Mouse (Mus musculus) mesoderm, embryonic 11.5 days (tissue): ENCODE measurements around the gene Hist2h2aa2.
A peak's percentile ranks its signal among the peaks of the same experiment; 100 is the strongest.
"Not testable (repeated sequence)": the region's sequence is repeated elsewhere in the genome, so short reads cannot be mapped to it uniquely, and the experiment has no call there.

Experiments
- DNase-seq: peaks from one replicate; pipeline ENCODE4 v3.0.0-alpha.2; 2012; ENCODE audit warnings: low read depth, low spot score

Hist2h2aa2 gene

DNA sequence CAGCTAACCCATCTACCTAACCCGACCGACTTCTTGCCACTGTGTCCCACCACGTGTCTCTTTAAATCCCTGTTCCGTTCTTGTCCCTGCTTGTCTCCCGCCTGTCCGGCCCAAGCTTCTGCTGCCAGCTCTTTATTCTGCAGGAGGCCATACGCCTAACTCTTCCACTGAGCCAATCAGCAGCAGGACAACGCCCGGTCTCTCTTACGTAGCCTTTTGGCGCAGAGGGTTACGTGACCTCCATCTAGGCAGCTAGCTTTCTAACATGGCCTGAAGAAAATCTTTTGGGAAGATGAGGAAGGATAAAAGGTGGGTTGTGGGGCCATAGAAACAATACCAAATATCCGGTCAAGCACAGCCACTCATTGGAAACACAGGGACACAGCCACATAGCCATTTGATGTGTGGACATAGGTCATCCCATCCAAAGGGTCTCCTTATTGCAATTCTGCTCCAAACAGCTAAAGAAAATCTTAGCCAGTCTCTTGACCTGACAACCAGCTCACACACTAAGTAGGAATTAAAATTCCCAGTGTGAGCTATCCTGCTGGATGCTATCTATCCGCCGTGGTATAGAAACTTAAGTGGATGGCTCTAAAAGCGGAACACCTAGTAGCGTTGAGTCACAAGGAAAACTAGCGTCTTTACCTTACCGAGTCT, 22.3 kb upstream of the Hist2h2aa2 start:
- DNase-seq, result peak; percentile 83

DNA sequence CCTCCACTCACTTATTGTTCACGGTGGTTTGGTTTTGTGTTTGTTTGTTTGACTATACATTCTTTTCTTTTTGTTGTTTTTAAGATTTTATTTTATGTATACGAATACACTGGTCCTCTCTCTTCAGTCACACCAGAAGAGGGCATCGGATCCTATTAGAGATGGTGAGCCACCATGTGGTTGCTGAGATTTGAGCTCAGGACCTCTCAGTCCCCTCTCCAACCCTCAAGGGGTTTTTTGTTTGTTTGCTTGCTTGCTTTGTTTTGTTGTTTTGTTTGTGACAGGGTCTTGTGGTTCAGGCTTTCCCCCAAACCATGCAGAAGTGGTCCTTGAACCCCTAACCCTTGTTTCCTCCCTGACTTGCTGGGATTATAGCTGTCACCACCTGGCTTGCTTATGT, 21.5 kb upstream of the Hist2h2aa2 start:
- DNase-seq, result no peak

DNA sequence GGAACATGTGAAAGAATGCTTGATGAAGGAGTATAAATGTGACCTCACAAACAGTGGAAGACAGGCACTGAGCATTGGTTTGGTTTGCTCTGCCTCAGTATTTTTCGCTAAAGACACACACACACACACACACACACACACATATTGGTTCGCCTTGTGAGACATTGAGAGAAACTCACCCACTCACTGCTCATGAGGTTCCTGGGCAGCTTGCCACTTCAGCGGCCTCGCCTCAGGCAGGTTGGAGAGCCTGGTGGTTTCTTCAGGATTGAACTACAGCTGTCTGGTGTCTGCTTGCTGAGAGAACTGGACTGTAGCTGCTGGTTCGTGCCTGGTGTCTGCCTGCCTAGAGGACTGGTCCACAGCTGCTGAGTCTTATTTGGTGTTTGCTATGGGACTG, 20.1 kb upstream of the Hist2h2aa2 start:
- no peak for DNase-seq

DNA sequence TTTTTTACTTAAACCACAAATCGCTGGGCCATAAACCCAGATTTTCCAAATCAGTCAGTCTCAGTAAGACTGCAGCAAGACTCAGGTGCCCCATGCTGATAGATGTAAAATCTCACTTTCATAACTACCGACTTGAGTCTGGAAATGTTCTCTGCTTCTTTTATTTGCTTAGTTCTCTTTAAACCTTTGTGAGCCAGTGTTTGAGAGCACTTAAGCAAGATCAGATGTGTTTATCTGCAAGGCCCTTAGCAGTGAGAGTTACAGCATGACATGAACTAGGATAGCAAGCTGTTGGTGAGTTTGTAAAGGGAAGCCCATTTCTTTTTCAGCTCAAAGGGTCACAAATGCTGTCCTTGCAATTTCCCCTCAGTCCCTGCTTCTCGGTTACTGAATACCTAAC, 17.1 kb upstream of the Hist2h2aa2 start:
- DNase-seq, result no peak

DNA sequence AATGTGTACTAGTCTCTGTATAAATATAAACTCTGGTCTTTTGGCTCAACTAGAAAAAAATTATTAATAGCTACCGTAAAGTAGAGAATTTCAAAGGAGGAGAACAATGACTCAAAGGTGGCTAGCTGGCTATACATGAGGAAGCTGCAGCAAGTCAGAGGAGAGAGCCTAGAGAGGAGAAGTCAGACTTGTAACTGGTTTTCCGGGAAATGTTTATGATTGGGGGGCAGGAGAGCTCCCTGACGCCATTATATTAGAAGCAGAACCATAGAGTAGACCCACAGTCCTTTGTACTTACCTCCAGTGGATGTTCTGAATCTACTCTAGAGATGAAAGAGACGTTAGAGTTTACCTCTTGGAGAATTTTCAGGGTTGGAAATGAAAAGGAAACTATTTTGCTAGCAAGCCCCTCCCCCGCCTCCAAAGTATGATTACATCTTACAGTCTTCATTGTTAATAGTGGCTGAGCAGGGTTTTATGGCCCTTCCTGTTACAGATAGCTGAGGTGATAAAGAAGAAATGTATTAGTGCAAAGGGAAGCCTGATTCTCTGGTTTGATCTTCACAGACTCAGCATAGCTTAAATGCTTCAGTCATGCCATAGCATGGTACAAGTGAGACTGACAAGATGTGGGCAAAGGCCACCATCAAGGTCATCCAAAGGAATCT, 16.0 kb upstream of the Hist2h2aa2 start:
- no peak for DNase-seq

DNA sequence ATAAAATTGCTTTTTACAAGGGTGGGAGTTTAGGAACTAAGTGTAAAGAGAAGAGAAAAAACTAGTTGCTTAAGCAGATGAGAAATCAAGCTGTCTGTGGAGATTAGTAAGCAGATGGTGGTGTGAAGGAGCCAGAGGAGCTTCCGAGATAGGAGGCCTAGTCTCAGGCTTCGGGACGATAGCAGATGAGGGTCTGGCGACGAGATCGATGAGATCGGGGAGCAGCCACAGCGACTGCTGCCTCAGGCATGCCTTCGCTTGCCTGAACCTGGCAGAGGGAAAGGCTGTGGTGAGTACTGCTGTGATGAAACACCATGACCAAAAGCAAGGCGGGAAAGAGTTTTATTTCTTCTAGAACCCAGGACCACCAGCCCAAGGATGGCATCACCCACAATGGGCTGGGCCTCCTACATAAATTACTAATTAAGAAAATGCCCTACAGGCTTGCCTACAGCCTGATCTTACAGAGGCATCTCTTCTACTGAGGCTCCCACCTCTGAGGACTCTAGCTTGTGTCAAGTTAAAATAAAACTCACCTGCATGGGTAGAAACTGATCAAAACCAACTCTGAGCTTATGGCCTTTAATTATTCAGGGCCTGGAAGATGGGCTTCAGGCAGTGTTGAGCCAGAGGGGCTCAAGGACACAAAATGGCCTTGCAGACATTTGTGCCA, 14.7 kb upstream of the Hist2h2aa2 start:
- DNase-seq, result no peak

DNA sequence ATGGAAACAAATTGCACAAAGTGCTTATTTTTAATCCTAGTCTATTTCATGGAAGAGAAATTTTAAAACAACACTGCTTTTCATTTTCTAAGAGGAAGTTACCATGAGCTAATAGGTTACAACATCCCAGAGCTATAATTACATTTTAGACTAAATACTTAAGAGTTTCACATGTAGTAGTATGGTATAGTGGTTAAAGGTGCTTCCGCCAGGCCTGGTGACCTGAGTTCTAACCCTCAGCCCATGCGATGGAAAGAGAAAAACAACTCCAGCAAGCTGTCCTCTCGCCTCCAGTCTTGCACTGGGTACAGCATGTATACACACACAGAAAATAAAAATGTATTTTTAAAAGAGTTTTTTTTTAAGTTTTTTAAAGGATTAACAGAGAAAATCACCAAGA, 11.7 kb upstream of the Hist2h2aa2 start:
- DNase-seq, result no peak

DNA sequence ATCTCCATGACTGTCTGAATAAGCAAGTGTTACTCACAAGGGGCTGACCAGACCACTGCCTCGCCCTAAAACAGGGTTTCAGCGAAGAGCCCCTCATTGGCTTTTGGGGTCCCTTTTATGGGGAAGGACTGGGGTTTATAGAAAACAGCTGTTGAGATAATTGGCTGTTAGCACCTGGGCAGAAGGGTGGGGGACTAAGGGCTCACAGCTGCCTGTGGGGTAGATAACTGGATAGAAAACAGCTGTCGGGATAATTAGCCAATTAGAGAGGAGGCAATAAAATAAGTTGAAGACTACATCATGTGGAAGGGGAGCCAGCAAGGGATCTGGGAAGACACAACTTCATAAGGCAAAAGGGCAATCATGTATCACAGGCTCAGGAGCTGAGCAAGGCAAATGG, 10.8 kb upstream of the Hist2h2aa2 start:
- no peak for DNase-seq

DNA sequence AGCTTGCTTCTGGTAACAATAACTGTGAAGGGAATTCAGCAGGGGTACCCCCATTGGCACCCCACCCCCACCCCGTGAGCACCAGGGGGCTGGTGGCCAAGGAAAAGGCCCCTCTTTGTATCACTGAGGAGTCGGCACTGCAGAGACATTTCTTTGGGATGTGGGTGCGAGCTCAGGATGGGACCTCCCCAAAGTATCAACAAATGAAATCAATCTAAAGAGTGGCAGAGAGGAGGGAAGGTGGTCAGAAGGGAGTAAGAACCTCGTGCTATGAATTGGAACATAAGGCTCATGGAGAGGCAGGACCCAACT, 8.9 kb upstream of the Hist2h2aa2 start:
- no peak for DNase-seq

DNA sequence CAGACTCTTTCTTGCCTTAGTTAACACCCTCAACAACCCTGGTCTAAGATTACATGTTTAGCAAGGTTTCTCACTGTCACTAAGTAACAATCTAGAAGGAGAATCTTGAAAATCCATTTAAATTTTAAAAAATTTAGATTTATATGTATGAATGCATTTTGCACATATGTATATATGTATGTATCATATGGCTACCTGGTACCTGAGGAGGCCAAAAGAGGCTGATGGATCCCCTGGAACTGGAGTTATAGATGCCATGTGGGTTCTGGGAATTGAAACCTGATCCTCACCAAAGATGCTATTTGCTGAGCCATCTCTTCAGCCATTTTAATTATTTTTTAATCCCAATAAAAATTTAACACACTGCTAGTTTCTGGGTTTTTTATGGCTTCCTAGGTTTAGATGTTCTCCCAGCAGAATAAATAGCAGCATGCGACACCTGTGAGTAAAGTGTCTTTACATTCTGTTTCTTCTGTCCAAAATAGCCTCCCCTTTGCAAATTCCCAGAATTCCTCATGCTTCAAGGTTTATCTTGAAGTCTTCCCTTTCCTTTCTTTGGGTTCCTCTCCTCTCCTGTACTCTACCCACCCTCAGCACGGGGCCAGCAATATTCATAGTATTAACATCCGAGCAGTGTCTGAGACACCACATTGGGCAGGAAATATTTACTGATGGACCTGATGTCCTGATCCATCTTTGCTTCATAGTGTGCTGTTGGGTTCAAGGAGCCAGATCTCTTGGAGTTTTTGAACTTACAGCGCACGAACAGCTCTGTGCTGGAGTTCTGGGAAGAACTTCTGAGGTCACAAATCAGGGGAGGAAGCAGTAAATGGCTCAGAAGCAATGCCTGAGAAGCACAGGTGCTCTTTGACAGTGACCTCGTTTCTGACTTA, 8.3 kb upstream of the Hist2h2aa2 start:
- no peak for DNase-seq

DNA sequence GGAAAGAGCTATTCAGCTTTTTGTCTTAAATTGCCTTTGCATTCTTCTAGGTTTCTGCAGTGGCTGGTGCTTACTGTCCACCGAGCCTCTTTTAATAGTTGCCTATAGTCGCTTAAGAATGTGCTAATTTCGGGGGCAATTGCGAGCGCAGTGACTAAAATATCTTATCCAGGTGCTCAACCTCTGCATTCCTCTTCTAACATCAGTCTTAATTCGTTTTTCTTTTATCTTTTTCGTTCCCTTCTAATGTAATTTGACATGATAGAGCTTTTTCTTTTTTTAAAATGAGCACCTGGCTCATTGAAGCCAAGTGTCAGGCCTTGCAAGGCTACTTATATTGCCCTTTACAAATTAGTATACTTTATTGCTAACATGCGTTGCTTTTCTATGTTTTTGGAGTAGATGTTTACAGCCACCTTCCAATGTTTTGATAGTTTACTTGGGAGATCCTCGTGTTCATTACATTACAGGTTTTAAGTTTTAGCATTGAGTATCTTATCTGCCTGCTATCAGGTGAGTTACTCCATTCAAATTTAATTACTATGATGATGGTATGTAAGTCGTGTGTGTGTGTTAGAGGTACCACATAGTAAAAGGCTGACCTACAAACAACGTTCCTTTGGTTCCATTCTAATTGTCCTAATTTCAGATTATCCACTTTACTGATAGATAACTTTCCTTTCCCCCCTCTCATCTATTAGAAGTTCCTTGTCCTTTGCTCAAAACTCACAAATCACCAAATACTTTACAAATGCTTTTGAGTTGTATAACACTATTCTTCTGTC, 7.5 kb upstream of the Hist2h2aa2 start:
- DNase-seq, result no peak

DNA sequence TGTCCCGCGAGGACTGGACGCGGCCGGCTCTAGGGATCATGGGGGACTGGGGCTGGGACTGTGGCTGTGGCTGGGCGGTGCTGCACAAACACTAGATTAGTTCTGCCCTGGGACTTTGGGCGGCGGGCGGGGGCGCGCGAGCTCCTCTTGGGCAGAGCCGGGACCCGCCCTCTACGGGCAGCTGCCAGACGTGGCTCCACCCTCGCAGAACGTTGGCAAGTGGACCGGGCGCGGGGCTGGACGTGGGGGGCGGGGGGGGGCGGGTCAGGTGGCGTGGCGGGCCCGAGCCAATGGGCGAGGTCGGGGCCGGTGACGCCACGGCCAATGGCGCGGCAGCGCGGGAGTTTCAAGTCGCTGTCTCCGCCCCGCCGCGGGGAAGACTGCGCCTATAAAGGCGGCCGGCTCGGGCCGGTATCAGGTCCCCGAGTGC, 6.4 kb upstream of the Hist2h2aa2 start, which contains the start of gene Hist2h3c1:
Gene Hist2h3c1 (plus strand): TSS at position 259 of the 430 bp plus-strand sequence.
- DNase-seq, result not testable (repeated sequence)

DNA sequence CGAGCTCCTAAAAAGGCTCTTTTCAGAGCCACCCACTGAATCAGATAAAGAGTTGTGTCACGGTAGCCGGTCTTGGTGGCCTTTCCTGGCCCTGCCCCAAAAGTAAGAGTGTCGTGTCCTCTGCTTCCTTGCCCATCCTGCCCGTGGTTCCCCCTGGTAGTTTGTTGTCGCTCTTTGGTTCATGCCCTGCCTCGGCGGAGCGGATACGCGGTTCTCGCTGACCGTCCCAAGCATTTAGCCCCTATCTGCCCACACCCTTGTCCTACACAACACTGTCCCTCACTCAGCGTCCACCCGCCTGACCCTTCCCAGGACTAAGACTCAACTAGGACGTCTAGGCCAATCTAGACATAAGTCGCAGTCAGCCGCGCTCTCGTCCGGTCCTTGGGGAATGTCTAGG, 5.9 kb upstream of the Hist2h2aa2 start:
- not testable (repeated sequence) for DNase-seq

DNA sequence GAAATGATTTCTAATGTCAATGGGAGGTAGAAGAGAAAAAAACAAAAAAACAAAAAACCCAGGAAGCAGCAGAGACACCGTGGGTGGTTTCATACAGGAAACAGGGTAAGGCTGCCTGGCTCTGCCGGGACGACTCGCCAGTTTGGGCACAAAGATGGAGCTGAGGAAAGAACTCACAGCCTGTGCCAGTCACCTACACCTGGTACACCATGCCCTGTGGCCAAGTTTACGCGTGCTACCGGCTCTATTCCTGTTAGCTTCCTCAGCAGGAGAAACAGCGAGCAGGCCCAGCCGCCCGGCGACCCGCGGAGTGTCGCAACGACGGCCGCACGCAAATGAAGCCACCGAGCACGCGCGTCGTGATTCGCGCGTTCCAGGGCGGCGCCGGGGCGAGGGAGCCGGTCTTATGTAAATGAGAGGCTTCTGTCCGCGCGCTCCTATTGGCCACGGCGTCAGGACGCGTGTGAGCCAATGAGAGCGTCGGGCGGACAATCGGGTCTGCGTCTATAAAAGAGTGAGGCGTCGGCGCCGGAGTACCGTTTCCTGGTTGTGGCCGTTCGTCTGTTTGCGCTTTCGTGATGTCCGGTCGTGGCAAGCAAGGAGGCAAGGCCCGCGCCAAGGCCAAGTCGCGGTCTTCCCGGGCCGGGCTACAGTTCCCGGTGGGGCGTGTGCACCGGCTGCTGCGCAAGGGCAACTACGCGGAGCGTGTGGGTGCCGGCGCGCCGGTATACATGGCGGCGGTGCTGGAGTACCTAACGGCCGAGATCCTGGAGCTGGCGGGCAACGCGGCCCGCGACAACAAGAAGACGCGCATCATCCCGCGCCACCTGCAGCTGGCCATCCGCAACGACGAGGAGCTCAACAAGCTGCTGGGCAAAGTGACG, 5.2 kb upstream of the Hist2h2aa2 start, which contains the start of gene Hist2h2aa1:
Gene Hist2h2aa1 (plus strand): TSS at position 495 of the 884 bp plus-strand sequence.
- peak; percentile 76 for DNase-seq

DNA sequence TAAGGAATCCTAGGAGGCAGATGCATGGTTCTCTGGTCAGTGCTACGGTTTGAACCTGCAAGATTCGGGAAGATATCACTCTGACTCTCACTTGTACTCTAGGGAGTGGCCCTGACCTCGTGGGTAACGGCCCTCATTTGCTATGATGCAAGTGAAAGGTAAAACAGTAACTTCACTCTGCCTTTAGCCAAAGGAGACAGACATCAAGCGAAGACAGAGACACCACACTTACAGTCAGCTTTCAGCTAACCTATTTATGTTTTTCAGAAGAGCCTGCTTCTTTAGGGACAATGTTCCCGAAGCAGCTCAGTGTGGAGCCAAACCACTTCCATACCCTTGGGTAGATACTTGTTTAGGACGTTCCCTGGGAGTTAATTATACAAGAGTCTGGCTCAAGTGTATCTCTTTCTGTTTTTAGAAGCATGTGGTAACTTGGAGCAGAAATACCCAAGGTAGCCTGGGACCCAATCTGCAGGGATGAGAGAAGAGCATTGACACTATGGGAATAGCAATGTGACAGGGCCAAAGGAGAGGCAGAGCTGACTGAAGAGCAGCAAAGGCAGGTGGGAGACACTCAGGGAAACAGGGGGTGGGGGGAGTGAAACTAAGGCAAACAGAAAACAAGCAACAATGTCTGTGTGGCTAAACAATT, 4.0 kb upstream of the Hist2h2aa2 start:
- DNase-seq, result no peak

DNA sequence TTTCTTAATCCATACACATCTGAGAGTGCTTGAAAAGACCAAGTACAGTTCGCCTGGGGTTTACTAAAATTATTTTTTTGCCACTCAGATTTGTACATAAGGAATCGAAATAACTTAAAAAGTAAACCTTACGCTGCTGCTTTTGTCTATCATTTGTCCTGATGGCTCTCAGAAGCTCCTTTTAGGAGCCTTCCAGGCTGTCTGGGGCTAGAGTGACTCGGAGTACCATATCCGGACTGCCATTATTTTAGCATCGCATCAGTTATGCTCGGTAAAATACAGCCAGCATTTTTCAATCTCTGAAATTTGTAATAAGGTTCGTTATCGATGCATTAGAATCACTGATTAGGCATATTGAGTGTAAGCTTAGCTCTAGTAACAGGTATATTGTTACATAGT, 722 bp upstream of the Hist2h2aa2 start:
- no peak for DNase-seq

DNA sequence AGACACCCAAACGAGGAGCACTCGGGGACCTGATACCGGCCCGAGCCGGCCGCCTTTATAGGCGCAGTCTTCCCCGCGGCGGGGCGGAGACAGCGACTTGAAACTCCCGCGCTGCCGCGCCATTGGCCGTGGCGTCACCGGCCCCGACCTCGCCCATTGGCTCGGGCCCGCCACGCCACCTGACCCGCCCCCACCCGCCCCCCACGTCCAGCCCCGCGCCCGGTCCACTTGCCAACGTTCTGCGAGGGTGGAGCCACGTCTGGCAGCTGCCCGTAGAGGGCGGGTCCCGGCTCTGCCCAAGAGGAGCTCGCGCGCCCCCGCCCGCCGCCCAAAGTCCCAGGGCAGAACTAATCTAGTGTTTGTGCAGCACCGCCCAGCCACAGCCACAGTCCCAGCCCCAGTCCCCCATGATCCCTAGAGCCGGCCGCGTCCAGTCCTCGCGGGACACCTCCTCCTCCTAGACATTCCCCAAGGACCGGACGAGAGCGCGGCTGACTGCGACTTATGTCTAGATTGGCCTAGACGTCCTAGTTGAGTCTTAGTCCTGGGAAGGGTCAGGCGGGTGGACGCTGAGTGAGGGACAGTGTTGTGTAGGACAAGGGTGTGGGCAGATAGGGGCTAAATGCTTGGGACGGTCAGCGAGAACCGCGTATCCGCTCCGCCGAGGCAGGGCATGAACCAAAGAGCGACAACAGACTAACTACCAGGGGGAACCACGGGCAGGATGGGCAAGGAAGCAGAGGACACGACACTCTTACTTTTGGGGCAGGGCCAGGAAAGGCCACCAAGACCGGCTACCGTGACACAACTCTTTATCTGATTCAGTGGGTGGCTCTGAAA, 902 bp downstream of the Hist2h2aa2 start, which contains the start of gene Hist2h3c2:
Gene Hist2h3c2 (minus strand): TSS at position 174 of the 840 bp plus-strand sequence.
- DNase-seq, result not testable (repeated sequence)

DNA sequence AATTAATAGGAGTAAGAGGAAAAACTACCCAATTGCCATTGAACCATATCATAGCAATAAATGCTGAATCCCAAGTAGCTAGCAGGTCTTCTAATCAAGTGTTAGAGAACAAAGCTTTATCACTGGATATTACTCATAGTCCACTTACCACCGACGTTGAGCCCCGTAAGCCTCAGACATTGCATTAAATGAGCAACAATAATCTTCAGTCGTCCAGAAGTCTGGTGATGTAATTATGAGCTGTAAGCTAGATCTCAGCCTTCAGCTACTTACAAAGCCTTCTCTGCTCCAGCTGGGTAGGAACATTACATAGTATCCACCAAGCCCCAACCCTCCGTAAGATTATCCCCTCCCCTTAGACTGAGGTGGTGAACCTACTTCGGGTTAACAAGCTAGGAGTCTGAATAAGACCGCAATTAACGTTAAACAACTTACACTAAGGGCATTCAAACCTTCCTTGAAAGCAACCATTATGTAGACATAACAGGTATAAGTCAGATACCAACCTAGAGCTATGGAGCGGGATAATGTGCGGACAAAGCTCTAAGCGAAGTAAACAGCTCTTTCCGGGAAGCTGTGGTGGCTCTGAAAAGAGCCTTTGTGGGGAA, 2.1 kb downstream of the Hist2h2aa2 start:
- no peak for DNase-seq
